Mouse (Mus musculus) naive thymus-derived CD4-positive, alpha-beta T cell, adult 5 months (primary cell): Measurements from ENCODE around the gene Ptpn1. TPM values are rescaled to one million over a fixed set of nuclear protein-coding genes. Genes with fewer than 3 reads are reported as not detected.

ENCODE experiments used
- polyA plus RNA-seq: library from polyadenylated mRNA; unstranded; fragments of 100-300 nt; shearing (Covaris generic); gene quantifications from one replicate; pipeline ENCODE4 v1.2.1, GENCODE M21; 2017

Ptpn1 gene
- polyA plus RNA-seq: 137 TPM

DNA sequence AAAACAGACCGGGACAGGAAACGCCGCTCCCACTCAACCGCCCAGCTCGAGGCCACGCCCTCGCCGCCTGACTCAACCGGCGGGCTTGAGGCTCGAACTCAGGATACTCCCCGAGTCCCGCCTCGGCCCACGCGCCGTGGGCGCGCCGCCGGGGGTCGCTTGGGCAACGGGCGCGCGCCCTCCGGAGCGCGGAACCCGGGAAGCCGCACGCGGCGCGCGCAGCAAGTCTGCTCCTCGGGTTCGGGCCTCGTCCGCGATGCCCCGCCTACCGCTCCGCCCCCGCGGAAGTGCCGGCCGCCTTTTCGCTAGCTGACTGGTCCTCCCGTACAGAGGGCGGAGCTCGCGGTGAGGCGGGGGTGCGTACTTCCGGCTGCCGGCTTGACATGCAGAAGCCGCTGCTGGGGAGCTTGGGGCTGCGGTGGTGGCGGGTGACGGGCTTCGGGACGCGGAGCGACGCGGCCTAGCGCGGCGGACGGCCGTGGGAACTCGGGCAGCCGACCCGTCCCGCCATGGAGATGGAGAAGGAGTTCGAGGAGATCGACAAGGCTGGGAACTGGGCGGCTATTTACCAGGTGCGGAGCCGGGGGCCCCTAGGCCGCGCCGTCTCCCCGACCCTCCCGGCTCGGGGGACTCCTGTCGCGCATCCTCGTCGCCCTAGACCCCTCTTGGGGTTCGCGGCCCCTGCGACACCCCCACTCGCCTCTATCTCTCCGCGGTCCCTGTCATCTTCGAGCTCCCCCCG lies at the start of gene Ptpn1:
Gene Ptpn1 (plus strand): TSS at position 73 of the 742 bp plus-strand sequence.

DNA sequence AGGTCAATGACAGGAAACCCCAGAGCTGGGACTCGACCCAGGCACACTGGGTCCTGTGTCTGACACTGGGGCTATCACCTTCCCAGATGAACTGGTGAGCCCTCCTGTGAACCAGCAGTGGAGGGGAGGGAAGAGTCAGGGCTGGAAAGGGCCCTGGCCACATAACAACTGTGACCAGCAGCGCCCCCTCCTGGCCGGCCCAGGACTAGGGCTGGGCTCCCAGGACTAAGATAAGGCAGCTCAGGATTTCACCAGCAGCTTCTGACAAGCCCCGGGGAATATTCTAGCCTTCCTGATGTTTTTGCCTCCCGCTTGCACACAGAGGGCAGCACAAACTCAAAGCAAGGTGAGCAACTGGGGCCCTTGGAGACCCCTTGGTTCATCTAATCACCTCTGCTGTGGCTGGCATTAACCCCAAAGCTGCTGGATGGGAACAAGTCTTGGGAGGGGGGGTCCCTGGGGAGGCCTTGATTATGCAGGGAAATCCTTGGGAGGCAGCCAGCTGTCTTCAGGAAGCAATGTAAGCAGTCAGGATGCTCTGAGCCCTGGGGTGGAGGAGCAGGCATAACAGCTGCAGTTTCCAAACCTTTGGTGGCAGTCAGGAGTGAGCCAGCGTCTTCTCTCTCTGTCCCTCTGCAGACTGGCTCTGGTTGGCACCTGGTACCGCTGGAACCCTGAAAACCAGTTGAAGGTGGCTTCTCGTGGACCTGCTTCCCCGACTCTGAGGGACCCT lies 78.2 kb downstream of the Ptpn1 start, which contains the start of gene Ripor3:
Gene Ripor3 (minus strand): TSS at position 683 of the 733 bp plus-strand sequence.

Other genes with a start within 250 kb of the Ptpn1 start
- gene Cebpb, start 243.1 kb upstream of the Ptpn1 start, polyA plus RNA-seq: 56.4 TPM
- gene Tmem189, start 242.2 kb upstream of the Ptpn1 start, polyA plus RNA-seq: 109 TPM
- gene Ripor3, start 78.6 kb downstream of the Ptpn1 start, polyA plus RNA-seq: 1.1 TPM
- 2.9 TPM for gene Pard6b, start 148.9 kb downstream of the Ptpn1 start, polyA plus RNA-seq